Mouse (Mus musculus) retina, embryonic 14.5 days (tissue): ENCODE data around the gene Ccdc159.

ENCODE experiments used
- DNase-seq: peaks from one replicate; pipeline ENCODE4 v3.0.0-alpha.2; 2015; ENCODE audit warnings: low spot score

Ccdc159 gene

DNA sequence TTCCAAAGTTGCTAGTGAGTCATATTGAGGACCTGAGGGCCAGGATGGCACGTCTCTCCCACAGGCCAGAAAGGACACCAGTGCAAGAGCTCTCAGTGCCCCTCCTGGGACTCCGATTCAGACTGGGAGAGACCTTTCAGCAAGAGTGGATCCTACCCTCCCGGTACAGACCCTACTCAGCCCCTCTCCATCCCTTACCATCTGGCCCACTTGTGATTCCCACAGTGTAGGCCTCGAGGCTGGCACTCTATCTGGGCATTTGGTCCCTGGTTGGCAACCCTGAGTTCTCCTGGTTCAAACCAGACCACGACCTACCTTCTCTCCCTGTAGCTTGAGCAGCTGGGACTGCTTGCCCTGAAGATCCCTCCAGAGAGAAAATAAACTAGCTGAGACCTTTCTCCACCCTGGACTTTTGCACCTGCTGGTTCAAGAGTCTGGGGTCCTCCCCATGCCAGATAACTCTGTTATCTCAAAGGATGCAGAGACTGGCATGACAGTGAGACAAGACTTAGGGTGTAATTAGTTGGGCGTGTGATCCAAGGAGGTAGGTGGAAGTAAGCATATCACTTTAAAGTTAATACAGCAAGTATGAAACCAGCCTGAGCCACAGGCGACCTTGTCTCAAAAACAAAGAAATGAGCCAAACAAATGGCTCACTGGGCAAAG, 8.3 kb downstream of the Ccdc159 start:
- no peak for DNase-seq

- peak; percentile 99 for DNase-seq
Observed at GRCm38 (mm10) chr9:21936692-21937570, 9.7 kb downstream of the Ccdc159 start, which contains the start of gene Plppr2. TSS of gene Plppr2 (plus strand) at chr9:21937033.

DNA sequence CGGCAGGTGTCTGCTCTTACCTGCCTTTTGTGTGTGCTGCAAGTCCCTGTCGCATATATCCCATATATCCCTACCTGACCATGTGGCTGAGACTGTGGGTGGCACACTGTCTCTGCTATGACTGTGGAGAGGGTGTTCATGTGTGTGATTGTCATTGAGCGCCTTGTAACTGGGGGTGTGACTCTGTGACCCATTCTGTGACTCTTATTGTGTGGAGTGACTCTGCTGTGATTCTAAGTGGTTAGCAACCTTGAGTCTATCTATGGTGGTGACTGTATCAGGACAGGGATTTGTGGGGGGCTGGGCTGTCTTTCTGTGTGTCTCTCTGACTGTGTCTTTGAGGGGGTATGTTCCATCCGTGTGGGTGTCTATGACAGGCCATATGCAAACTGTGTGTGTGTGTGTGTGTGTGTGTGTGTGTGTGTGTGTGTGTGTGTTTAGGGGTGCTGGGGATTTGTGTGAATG, 10.5 kb downstream of the Ccdc159 start:
- DNase-seq: no peak

GRCm38 (mm10) chr9:21938234-21938855, 11.1 kb downstream of the Ccdc159 start:
- no peak for DNase-seq

- DNase-seq: no peak
Observed at GRCm38 (mm10) chr9:21943046-21943445, 15.8 kb downstream of the Ccdc159 start.

DNA sequence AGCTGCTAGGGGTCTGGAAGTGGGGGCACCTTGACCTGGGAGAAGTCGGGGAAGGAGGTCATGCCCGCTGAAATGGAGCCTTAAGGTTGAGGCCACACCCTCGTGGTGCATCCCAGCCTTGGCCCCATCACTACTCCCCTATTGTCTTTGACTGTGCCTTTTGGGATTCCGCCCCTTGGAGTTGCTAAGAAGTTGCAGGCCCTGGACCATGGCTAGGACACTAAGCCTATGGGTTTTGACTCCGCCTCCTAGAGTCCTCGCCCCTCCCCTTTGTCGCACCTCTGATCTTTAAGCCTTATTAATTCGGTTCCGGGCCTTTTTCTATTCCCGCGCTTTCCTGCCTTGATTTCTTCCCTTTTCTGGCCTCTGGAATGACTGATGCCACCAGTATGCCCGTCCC, 16.4 kb downstream of the Ccdc159 start:
- DNase-seq: no peak

- DNase-seq: no peak
Observed at GRCm38 (mm10) chr9:21944267-21944666, 17.0 kb downstream of the Ccdc159 start.

- no peak for DNase-seq
Observed at GRCm38 (mm10) chr9:21947540-21948130, 20.4 kb downstream of the Ccdc159 start.

- DNase-seq: no peak
Observed at GRCm38 (mm10) chr9:21948146-21948545, 20.9 kb downstream of the Ccdc159 start.

DNA sequence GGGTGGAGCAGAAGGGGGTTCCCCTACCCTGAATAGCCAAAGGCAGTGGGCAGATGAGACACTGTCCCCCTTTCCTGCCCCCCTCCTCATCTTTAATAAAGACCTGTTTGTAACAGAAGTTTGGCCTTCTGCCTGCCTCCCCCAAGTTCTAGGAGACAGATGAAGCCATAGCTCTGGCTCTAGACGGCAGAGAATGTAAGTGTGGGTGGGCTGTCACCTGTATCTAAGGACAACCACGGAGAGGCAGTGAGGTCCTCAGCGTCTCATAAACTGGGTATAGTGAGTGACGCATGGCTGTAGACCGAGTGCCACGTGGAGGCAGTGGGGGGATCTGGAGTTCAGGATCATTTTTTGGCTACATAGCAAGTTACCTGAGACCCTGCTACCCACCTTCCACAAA, 21.5 kb downstream of the Ccdc159 start:
- no peak for DNase-seq

- peak; percentile 75 for DNase-seq
Observed at GRCm38 (mm10) chr9:21950322-21950721, 23.1 kb downstream of the Ccdc159 start.

GRCm38 (mm10) chr9:21951977-21952376, 24.7 kb downstream of the Ccdc159 start:
- DNase-seq: no peak

DNA sequence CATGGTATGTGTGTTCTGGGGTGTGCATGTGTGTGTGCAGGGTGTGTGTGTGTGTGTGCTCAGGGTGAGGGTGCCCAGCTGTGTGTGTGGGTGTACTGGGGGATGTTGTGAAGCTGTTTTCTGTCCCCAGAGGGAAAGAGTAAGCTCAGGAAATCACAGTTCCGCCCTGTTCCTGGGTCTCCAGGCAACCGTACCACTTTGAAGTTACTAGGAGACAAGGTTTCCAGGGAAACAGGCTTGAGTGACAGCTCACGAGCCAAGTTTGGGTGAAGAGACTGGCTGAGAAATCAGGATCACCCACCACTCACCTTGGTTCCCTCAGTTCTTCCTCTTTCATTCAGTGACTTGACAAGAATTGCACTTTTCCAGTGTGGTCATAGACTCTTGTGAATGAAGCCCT, 26.3 kb downstream of the Ccdc159 start:
- DNase-seq: no peak

DNA sequence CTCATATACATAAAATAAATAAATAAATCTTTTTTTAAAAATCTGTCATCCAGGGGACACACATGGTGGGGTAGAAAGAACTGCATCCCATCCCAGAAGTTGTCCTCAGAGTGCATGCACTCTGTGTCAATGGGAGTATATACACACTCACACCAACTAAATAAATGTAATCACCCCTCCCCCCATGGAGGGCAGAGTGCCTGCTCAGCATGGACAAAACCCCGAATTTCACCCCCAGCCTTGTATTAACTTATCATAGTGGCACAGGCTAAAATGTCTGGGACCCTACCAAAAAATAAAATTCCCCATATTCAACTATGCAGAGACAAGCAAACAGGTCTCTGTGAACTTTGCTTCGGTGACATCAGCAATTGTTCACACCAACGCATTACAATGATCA, 27.4 kb downstream of the Ccdc159 start:
- no peak for DNase-seq

GRCm38 (mm10) chr9:21955225-21955569, 27.9 kb downstream of the Ccdc159 start:
- no peak for DNase-seq

- peak; percentile 99 for DNase-seq
Observed at GRCm38 (mm10) chr9:21955570-21956281, 28.5 kb downstream of the Ccdc159 start, which contains the start of gene Swsap1. TSS of gene Swsap1 (plus strand) at chr9:21955755.

GRCm38 (mm10) chr9:21958372-21958771, 31.1 kb downstream of the Ccdc159 start:
- DNase-seq: no peak

DNA sequence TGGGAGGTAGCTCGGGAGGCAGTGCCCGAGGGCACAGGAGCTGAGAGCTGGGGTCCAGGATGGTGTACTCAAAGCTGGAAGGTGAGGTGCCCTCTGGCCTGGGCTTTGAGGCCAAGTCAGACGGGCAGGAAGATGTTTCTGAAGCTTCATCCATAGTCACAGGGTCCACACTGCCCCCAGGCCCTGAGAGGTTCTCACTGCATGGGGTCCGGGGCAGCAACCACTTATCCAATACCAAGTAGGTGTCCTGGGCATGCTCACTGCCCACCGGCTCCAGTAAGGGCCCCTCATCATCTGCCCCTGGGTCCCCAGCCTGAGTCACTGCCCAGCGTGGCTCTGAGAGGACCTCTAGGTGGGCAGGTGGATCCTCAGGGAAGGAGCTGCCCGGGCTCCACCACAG, 32.0 kb downstream of the Ccdc159 start:
- DNase-seq: no peak

- DNase-seq: no peak
Observed at GRCm38 (mm10) chr9:21960135-21960534, 32.9 kb downstream of the Ccdc159 start.

GRCm38 (mm10) chr9:21960558-21961208, 33.4 kb downstream of the Ccdc159 start:
- DNase-seq: no peak

GRCm38 (mm10) chr9:21961366-21961980, 34.2 kb downstream of the Ccdc159 start:
- no peak for DNase-seq
